Mouse (Mus musculus) limb, embryonic 11.5 days (tissue): Measurements from ENCODE around the gene Pla2g5. TPM values are rescaled to one million over a fixed set of nuclear protein-coding genes. Genes with fewer than 3 reads are reported as not detected.

Experiments used
- ATAC-seq: fragments of 200-750 bp; cut with Nextera tagmentation; 2 replicates; pipeline ENCODE4 v1.8.0; 2017; ENCODE audit warnings: low read depth; ENCODE audit not compliant: insufficient number of reproducible peaks, low FRiP score, low TSS enrichment
- DNase-seq: peaks from one replicate; pipeline ENCODE4 v3.0.0-alpha.2; 2015; ENCODE audit warnings: low spot score
- H3K27ac ChIP-seq: fragments of 300-500 bp; sonication (generic); replicated peaks from 2 replicates; pipeline ENCODE4 v1.5.1; 2014; ENCODE audit warnings: low read depth, mild to moderate bottlenecking, low read length
- H3K27me3 ChIP-seq: fragments of 300-500 bp; sonication (generic); 2 replicates; pipeline ENCODE4 v1.6.1; 2014; ENCODE audit warnings: mild to moderate bottlenecking, low read length, mixed read lengths; ENCODE audit not compliant: control insufficient read depth, insufficient read depth
- H3K36me3 ChIP-seq: fragments of 300-500 bp; sonication (generic); 2 replicates; pipeline ENCODE4 v1.6.1; 2014; ENCODE audit warnings: mild to moderate bottlenecking, low read length, moderate library complexity, mixed read lengths; ENCODE audit not compliant: control insufficient read depth, insufficient read depth
- H3K4me1 ChIP-seq: fragments of 300-500 bp; sonication (generic); 2 replicates; pipeline ENCODE4 v1.6.1; 2014; ENCODE audit warnings: low read length, mixed read lengths; ENCODE audit not compliant: control insufficient read depth, insufficient read depth
- H3K4me2 ChIP-seq: fragments of 300-500 bp; sonication (generic); 2 replicates; pipeline ENCODE4 v1.6.1; 2014; ENCODE audit warnings: low read depth, mild to moderate bottlenecking, moderate library complexity; ENCODE audit not compliant: severe bottlenecking
- H3K4me3 ChIP-seq: fragments of 300-500 bp; sonication (generic); 2 replicates; pipeline ENCODE4 v1.5.1; 2014; ENCODE audit warnings: low read depth, low read length
- H3K9ac ChIP-seq: fragments of 300-500 bp; sonication (generic); 2 replicates; pipeline ENCODE4 v1.6.1; 2014; ENCODE audit warnings: mild to moderate bottlenecking, low read length
- H3K9me3 ChIP-seq: fragments of 300-500 bp; sonication (generic); 2 replicates; pipeline ENCODE4 v1.6.1; 2016; ENCODE audit warnings: low read length; ENCODE audit not compliant: control insufficient read depth
- WGBS: fragments of 180-500 bp; shearing (Covaris S2); extraction: QIAGEN DNeasy Blood & Tissue Kit; methylation state at CpG from one replicate; pipeline ENCODE4 v1.1.7; 2014; 5-methylcytosine and 5-hydroxymethylcytosine counted together
- polyA plus RNA-seq: library from polyadenylated mRNA; unstranded; fragments of >200 nt; fragmentation: Nextera tagmentation; extraction: Ambion mirVana; gene quantifications from 2 replicates; pipeline ENCODE4 v1.2.1, GENCODE M21; 2014

Gene Pla2g5
- polyA plus RNA-seq, 1 experiment from 2014 or later = 0.12 TPM

GRCm38 (mm10) chr4:138772386-138772785 lies 90.9 kb downstream of the Pla2g5 start:
- no peaks in the 10 kb centered on the region for H3K27me3 ChIP-seq
- H3K4me1 ChIP-seq = no peaks in the 10 kb centered on the region
- no peaks in the 10 kb centered on the region for H3K36me3 ChIP-seq
- no peak overlapping the region for H3K27ac ChIP-seq
- H3K4me2 ChIP-seq = no peak overlapping the region
- DNase-seq (no peak), ATAC-seq (no peak)
- no peaks in the 10 kb centered on the region for H3K9me3 ChIP-seq
- WGBS = 84% methylated on average over 5 of the region's 5 CpGs
- H3K4me3 ChIP-seq = no peak overlapping the region
- H3K9ac ChIP-seq = no peak overlapping the region

- 81% methylated on average over 10 of the region's 10 CpGs for WGBS
- Histone ChIP-seq H3K4me3 (no peak overlapping the region), H3K27ac (no peak overlapping the region), H3K27me3 (no peaks in the 10 kb centered on the region), H3K4me1 (no peaks in the 10 kb centered on the region), H3K9ac (no peak overlapping the region), H3K4me2 (no peak overlapping the region), H3K36me3 (no peaks in the 10 kb centered on the region), H3K9me3 (no peaks in the 10 kb centered on the region)
- DNase-seq = no peak
- no peak for ATAC-seq
These were observed 91.3 kb downstream of the Pla2g5 start for GRCm38 (mm10) chr4:138771970-138772369.

GRCm38 (mm10) chr4:138762266-138762665 lies 101.0 kb downstream of the Pla2g5 start:
- Histone ChIP-seq H3K27me3 (no peaks in the 10 kb centered on the region), H3K36me3 (no peaks in the 10 kb centered on the region), H3K4me1 (no peaks in the 10 kb centered on the region), H3K9me3 (no peaks in the 10 kb centered on the region), H3K27ac (no peak overlapping the region), H3K4me3 (no peak overlapping the region), H3K4me2 (no peak overlapping the region), H3K9ac (no peak overlapping the region)
- no peak for ATAC-seq
- WGBS = 80% methylated on average over 9 of the region's 9 CpGs
- DNase-seq = no peak

- Histone ChIP-seq H3K27me3 (no peaks in the 10 kb centered on the region), H3K4me2 (no peak within 1 kb of the TSS), H3K36me3 (no peaks in the 10 kb centered on the region), H3K27ac (no peak within 1 kb of the TSS), H3K9ac (no peak within 1 kb of the TSS), H3K4me1 (peaks cover 7% of the 10 kb centered on the region), H3K9me3 (peaks cover 3% of the 10 kb centered on the region; the same call in 1 of the 2 replicates), H3K4me3 (no peak within 1 kb of the TSS)
- ATAC-seq = no peak
- no peak for DNase-seq
- 77% methylated on average over 8 of the region's 8 CpGs for WGBS
These were observed 105.9 kb downstream of the Pla2g5 start, which contains the start of gene Pla2g2f for GRCm38 (mm10) chr4:138757416-138757815. TSS of gene Pla2g2f (minus strand) at chr4:138757626.

- Histone ChIP-seq H3K9me3 (peaks cover 3% of the 10 kb centered on the region; the same call in 1 of the 2 replicates), H3K4me3 (no peak overlapping the region), H3K4me2 (no peak overlapping the region), H3K27me3 (no peaks in the 10 kb centered on the region), H3K4me1 (peaks cover 7% of the 10 kb centered on the region), H3K27ac (no peak overlapping the region), H3K36me3 (no peaks in the 10 kb centered on the region), H3K9ac (no peak overlapping the region)
- no peak for ATAC-seq
- WGBS = 74% methylated on average over 11 of the region's 11 CpGs
- DNase-seq = no peak
These were observed 107.3 kb downstream of the Pla2g5 start for GRCm38 (mm10) chr4:138755983-138756382.

GRCm38 (mm10) chr4:138755439-138755838 lies 107.8 kb downstream of the Pla2g5 start:
- Histone ChIP-seq H3K9me3 (peaks cover 3% of the 10 kb centered on the region; the same call in 1 of the 2 replicates), H3K4me3 (no peak overlapping the region), H3K9ac (no peak overlapping the region), H3K4me1 (peaks cover 7% of the 10 kb centered on the region), H3K36me3 (no peaks in the 10 kb centered on the region), H3K4me2 (no peak overlapping the region), H3K27ac (no peak overlapping the region), H3K27me3 (no peaks in the 10 kb centered on the region)
- WGBS = 75% methylated on average over 4 of the region's 4 CpGs
- ATAC-seq (no peak), DNase-seq (no peak)

- Histone ChIP-seq H3K27ac (no peak overlapping the region), H3K4me3 (no peak overlapping the region), H3K4me1 (peaks cover 7% of the 10 kb centered on the region), H3K36me3 (no peaks in the 10 kb centered on the region), H3K9me3 (peaks cover 3% of the 10 kb centered on the region; the same call in 1 of the 2 replicates), H3K9ac (no peak overlapping the region), H3K27me3 (no peaks in the 10 kb centered on the region), H3K4me2 (no peak overlapping the region)
- 81% methylated on average over 9 of the region's 9 CpGs for WGBS
- no peak for DNase-seq
- no peak for ATAC-seq
These were observed 108.8 kb downstream of the Pla2g5 start for GRCm38 (mm10) chr4:138754432-138754831.

GRCm38 (mm10) chr4:138753608-138754007 lies 109.7 kb downstream of the Pla2g5 start:
- no peak overlapping the region for H3K4me3 ChIP-seq
- H3K27ac ChIP-seq = no peak overlapping the region
- no peak overlapping the region for H3K9ac ChIP-seq
- ATAC-seq (no peak), DNase-seq (no peak)
- H3K27me3 ChIP-seq = no peaks in the 10 kb centered on the region
- no peak overlapping the region for H3K4me2 ChIP-seq
- peaks cover 3% of the 10 kb centered on the region; the same call in 1 of the 2 replicates for H3K9me3 ChIP-seq
- 86% methylated on average over 3 of the region's 3 CpGs for WGBS
- peaks cover 7% of the 10 kb centered on the region for H3K4me1 ChIP-seq
- H3K36me3 ChIP-seq = no peaks in the 10 kb centered on the region

- no peaks in the 10 kb centered on the region for H3K36me3 ChIP-seq
- H3K9me3 ChIP-seq = peaks cover 3% of the 10 kb centered on the region; the same call in 1 of the 2 replicates
- ATAC-seq = no peak
- no peak for DNase-seq
- no peaks in the 10 kb centered on the region for H3K27me3 ChIP-seq
- WGBS = 87% methylated on average over 6 of the region's 6 CpGs
- H3K4me2 ChIP-seq = no peak overlapping the region
- no peak overlapping the region for H3K27ac ChIP-seq
- no peak overlapping the region for H3K4me3 ChIP-seq
- no peak overlapping the region for H3K9ac ChIP-seq
- peaks cover 7% of the 10 kb centered on the region for H3K4me1 ChIP-seq
These were observed 110.7 kb downstream of the Pla2g5 start for GRCm38 (mm10) chr4:138752603-138753002.
